Mouse (Mus musculus): ENCODE data around the gene 9930111J21Rik1.

DNA sequence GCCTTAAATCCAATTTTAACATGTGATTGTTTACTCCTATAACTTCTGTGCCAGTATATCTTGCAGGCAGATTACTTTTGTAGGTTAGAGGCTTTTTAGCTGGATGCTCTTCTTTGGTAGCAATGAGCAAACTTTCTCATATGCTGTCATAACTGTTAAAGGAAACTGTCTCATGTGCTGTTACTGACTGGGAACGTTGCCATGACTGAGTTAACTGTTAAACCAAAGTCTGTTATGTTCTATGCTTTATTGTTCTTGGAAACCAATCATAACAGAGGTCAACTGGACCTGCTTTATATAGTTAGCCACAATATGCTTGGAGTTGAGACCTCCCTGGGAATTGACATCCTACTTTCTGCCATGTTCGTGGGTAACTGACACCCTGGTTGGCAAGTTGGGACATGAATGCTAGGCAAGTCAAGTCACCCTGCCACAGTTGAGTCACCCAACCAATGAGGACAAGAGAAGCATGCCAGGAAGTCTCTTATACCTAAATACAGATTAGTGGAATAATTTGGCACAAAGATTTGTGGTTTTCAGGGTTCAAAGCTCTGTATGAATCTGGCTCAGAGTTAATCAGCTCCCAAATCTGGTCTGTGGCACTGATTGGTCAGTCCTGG lies 80.3 kb downstream of the 9930111J21Rik1 start:
- TF ChIP-seq CTCF (IDR thresholded peaks at IDR 0.05; ENCODE audit: borderline replicate concordance, extremely low read depth, insufficient read depth, insufficient read length) (no peak), POLR2A (IDR thresholded peaks at IDR 0.05; ENCODE audit: borderline replicate concordance, extremely low read depth, insufficient read depth, insufficient read length, poor library complexity, severe bottlenecking) (no peak)

Data from brain, embryonic 14.5 days (tissue).